Mouse (Mus musculus): ENCODE measurements around the gene Rarg.
A peak's percentile ranks its signal among the peaks of the same experiment; 100 is the strongest.

Gene Rarg

DNA sequence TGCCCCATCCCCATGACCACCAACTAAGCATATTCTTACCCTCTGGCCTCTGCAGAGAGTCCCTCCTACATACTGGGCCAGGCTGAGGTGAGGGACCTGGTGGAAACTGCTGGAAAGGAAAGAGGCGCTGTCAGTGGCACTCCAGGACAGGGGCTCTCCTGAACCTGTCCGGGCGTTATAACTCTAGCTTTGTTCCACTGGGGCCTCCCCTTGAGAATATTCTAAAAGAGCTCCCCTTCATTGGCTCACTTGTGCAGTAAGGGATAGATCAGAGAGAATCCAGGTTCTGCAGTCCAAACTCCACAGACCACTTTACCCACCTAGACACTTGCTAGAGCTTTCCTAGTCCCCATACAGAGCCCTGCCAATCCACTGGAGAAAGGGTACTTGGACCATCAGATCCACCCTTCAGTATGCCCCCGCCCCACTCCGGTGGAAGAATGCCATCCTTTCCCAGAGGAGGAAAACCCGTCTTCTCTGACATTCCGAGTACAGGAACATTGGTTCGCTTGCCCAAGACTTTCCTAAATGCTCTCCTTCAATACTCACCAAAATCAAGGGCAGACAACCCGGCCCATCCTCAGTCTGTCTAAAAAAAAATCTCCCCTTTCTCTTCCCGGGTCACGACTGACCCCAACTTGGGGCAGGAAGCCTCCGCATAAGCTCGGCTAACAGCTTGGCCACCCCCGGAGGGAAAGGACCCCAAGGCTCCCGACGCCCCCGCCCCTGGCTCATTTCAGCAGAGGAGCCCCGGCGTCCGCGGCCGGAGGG, 701 bp downstream of the Rarg start:
- no peak for DNase-seq

- peak; percentile 58 to 74 for DNase-seq
Observed at GRCm38 (mm10) chr15:102255547-102256255, 1.6 kb downstream of the Rarg start.

DNA sequence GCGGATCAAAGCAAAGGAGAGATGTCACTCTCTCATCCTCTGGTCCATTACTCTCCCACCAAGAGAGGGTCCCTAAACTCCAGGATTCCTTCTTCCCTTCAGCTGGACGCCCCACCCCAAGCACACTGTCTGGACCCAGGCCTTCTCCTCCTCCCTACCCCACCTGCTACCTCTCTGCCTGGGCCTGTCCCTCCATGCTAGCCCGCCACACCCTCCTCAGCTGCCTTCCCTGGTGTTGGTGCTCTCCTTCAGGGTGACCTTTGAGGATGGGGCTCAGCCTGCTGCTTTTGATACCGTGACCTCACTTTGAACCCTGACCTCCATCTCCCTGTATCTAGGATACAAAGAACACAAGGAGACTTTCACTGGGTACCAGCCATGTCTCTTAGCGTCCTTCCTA, 6.8 kb downstream of the Rarg start:
- no peak for DNase-seq

- no peak for DNase-seq
Observed at GRCm38 (mm10) chr15:102249967-102250366, 7.3 kb downstream of the Rarg start.

DNA sequence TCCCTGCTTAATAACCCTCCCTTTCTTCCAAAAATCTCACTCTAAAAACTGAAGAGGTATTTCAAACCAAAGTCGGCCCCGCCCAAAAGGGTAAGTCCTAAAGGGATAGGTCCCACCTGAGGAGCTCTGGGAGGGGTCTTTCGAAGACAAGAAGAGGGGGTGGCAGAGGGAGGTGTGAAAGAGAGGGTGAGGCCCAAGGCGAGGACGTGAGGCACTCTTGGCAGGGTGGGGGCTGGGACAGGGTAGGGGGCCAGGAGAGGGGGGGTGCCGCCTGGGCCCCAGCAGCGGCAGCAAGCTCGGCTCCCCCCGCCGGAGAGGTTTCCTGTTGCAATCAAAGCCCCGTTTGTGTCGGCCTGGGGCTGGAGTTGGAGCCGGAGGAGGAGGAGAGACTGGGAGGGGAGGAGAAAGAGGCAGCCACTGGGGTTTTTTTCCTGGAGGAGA, 8.0 kb downstream of the Rarg start:
- peak; percentile 70 to 79 for DNase-seq

DNA sequence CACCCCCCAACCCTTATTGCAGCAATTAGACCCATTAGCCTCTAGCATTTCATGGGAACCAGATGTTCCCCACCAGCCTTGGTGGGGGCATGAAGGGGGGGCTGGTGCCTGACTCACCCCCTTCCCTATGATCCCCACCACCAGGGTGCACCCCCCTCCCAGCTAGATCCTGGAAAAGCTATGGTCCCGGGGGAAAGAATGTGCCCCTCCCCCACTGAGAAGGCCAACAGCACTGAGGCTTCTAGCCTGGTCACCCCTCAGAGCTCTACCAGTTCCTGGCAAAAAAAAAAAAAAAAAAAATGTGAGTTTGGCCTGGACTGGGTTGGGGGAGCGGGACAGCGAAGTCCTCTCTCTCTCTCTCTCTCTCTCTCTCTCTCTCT, 8.5 kb downstream of the Rarg start:
- peak; percentile 49 to 73 for DNase-seq

DNA sequence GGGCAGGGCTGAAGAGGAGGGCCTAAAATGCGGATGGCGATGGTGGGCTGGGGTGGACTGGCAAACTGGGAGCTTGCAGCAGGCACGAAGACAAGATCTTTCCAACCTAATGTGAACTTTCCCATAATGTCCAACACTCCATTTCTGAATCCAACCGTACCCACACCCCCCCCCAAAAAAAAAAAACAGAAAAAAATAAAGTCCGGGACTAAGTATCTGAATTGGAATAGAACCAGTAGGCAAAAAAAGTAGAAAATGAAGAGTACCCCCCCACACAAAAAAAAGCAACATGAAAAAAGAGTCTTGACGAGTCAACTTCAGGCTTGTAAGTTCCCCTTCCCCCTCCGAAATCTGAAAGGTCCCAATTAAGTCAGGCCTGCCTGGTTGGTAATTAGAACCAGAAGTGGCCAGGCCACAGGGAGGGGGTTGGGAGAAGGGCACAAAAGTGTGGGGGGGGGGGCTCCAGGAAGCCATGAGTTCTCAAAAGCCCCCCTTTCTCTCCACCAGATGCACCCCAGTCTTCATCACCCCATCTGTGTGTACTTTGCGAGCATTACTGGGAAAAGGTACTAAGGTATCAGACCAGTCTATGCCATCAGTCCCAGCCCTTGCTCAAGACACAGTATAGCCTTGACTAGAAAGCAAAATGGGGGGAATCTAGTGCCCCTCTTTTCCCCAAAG, 9.0 kb downstream of the Rarg start:
- peak in 1 of 2 experiments; percentile 26 for DNase-seq

GRCm38 (mm10) chr15:102247252-102248130, 9.8 kb downstream of the Rarg start:
- DNase-seq = peak; percentile 84 to 90

DNA sequence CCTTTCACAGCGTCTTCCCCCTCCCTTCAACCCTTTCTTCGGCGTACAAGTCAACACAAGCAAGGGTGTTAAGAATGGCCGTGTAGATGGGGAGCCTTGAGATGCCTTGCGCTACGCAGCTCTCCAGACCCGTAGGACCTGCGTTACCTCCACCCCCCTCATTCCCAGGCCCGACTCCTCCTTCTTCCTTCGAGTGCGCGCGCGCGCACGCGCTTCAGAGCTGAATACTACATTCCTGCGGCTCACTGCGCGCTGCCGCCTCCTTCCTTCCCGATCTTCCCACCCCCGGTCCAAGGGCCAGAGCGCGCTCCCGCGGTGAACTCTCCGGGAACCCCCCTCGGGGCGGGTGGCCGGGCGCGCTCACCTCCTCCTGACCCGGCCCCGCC, 10.5 kb downstream of the Rarg start:
- DNase-seq = peak; percentile 97 to 99

- DNase-seq = peak; percentile 84 to 91
Observed at GRCm38 (mm10) chr15:102245891-102246741, 11.2 kb downstream of the Rarg start.

- peak; percentile 38 to 56 for DNase-seq
Observed at GRCm38 (mm10) chr15:102245461-102245881, 11.8 kb downstream of the Rarg start.

- DNase-seq = peak; percentile 41 to 58
Observed at GRCm38 (mm10) chr15:102244306-102245191, 12.8 kb downstream of the Rarg start.

GRCm38 (mm10) chr15:102243229-102244190, 13.8 kb downstream of the Rarg start:
- DNase-seq = peak; percentile 42 to 63

GRCm38 (mm10) chr15:102242404-102243228, 14.7 kb downstream of the Rarg start:
- DNase-seq = no peak

DNA sequence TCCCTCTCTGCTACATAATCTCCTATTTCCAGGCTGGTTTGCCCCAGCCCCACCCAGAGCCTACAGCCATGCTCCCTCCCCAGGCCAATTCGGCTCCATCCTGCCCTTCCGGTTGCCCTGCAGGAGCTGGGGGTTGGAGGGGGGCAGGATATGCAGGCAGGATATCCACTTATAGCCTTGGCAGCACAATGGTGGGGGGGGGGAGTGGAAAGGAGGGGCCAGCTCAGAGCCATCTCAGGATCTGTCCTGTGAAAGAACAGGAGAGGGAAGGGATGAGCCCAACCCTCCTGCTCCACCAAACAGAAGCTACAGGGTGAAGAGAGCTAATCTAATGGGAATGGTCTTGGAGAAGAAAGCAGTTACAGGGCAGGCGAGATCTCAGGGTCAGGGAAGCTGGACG, 16.7 kb downstream of the Rarg start:
- peak; percentile 54 to 74 for DNase-seq

- no peak for DNase-seq
Observed at GRCm38 (mm10) chr15:102239851-102240250, 17.5 kb downstream of the Rarg start.

GRCm38 (mm10) chr15:102239260-102239590, 18.1 kb downstream of the Rarg start:
- DNase-seq = peak; percentile 92 to 93

- no peak for DNase-seq
Observed at GRCm38 (mm10) chr15:102238543-102239259, 18.6 kb downstream of the Rarg start.

All from kidney, postnatal 4 days (tissue).